Mouse (Mus musculus): ENCODE data around the gene Dpp9. TPM values are rescaled to one million over a fixed set of nuclear protein-coding genes. Genes with fewer than 3 reads are reported as not detected.

Dpp9 gene
- polyA plus RNA-seq, 1 experiment from 2014 or later = 33.8 TPM

- no peaks in the 10 kb centered on the region for H3K9me3 ChIP-seq (ENCODE audit: control insufficient read depth, low read length)
- H3K27ac ChIP-seq (ENCODE audit: low read depth, low read length) = no peak overlapping the region
- no peak for ATAC-seq (ENCODE audit: low FRiP score)
- WGBS = 98% methylated on average over 3 of the region's 3 CpGs
- peaks cover 20% of the 10 kb centered on the region for H3K36me3 ChIP-seq (ENCODE audit: control insufficient read depth, insufficient read depth, low read length)
- DNase-seq (ENCODE audit: low spot score, missing footprints) = no peak
- no peak overlapping the region for H3K9ac ChIP-seq (ENCODE audit: low read length)
- no peaks in the 10 kb centered on the region for H3K27me3 ChIP-seq (ENCODE audit: control insufficient read depth, insufficient read depth, low read length)
- H3K4me3 ChIP-seq (ENCODE audit: low read depth, low read length) = no peak overlapping the region
- no peak overlapping the region for H3K4me2 ChIP-seq
- peaks cover 6% of the 10 kb centered on the region for H3K4me1 ChIP-seq (ENCODE audit: control insufficient read depth, insufficient read depth, low read length)
Measured at GRCm38 (mm10) chr17:56175416-56175815, 43.3 kb downstream of the Dpp9 start.

- no peak for ATAC-seq (ENCODE audit: low FRiP score)
- H3K36me3 ChIP-seq (ENCODE audit: control insufficient read depth, insufficient read depth, low read length) = peaks cover 16% of the 10 kb centered on the region
Measured at GRCm38 (mm10) chr17:56173401-56174046, 45.2 kb downstream of the Dpp9 start.

GRCm38 (mm10) chr17:56171881-56172280 lies 46.8 kb downstream of the Dpp9 start:
- peaks cover 3% of the 10 kb centered on the region for H3K36me3 ChIP-seq (ENCODE audit: control insufficient read depth, insufficient read depth, low read length)
- no peak overlapping the region for H3K4me3 ChIP-seq (ENCODE audit: low read depth, low read length)
- H3K27ac ChIP-seq (ENCODE audit: low read depth, low read length) = no peak overlapping the region
- no peak overlapping the region for H3K9ac ChIP-seq (ENCODE audit: low read length)
- no peak for ATAC-seq (ENCODE audit: low FRiP score)
- no peak overlapping the region for H3K4me2 ChIP-seq
- 94% methylated on average over 17 of the region's 17 CpGs for WGBS
- no peaks in the 10 kb centered on the region for H3K27me3 ChIP-seq (ENCODE audit: control insufficient read depth, insufficient read depth, low read length)
- DNase-seq (ENCODE audit: low spot score, missing footprints) = no peak
- peaks cover 12% of the 10 kb centered on the region for H3K4me1 ChIP-seq (ENCODE audit: control insufficient read depth, insufficient read depth, low read length)
- no peaks in the 10 kb centered on the region for H3K9me3 ChIP-seq (ENCODE audit: control insufficient read depth, low read length)

More at GRCm38 (mm10) chr17:56173401-56174046, 45.2 kb downstream of the Dpp9 start:
- H3K27me3 ChIP-seq (ENCODE audit: control insufficient read depth, insufficient read depth, low read length) = no peaks in the 10 kb centered on the region
- no peak overlapping the region for H3K4me2 ChIP-seq
- H3K4me3 ChIP-seq (ENCODE audit: low read depth, low read length) = no peak overlapping the region
- H3K27ac ChIP-seq (ENCODE audit: low read depth, low read length) = no peak overlapping the region
- peaks cover 12% of the 10 kb centered on the region for H3K4me1 ChIP-seq (ENCODE audit: control insufficient read depth, insufficient read depth, low read length)
- no peaks in the 10 kb centered on the region for H3K9me3 ChIP-seq (ENCODE audit: control insufficient read depth, low read length)
- no peak overlapping the region for H3K9ac ChIP-seq (ENCODE audit: low read length)
- 61% methylated on average over 10 of the region's 10 CpGs for WGBS
- DNase-seq (ENCODE audit: low spot score, missing footprints) = no peak

- ATAC-seq (ENCODE audit: low FRiP score) (no peak), DNase-seq (ENCODE audit: low spot score, missing footprints) (no peak)
- Histone ChIP-seq H3K36me3 (ENCODE audit: control insufficient read depth, insufficient read depth, low read length) (no peaks in the 10 kb centered on the region), H3K4me1 (ENCODE audit: control insufficient read depth, insufficient read depth, low read length) (peaks cover 12% of the 10 kb centered on the region), H3K4me2 (no peak overlapping the region), H3K27ac (ENCODE audit: low read depth, low read length) (no peak overlapping the region), H3K9me3 (ENCODE audit: control insufficient read depth, low read length) (no peaks in the 10 kb centered on the region), H3K9ac (ENCODE audit: low read length) (no peak overlapping the region), H3K27me3 (ENCODE audit: control insufficient read depth, insufficient read depth, low read length) (no peaks in the 10 kb centered on the region), H3K4me3 (ENCODE audit: low read depth, low read length) (no peak overlapping the region)
- 90% methylated on average over 9 of the region's 9 CpGs for WGBS
Measured at GRCm38 (mm10) chr17:56171456-56171855, 47.2 kb downstream of the Dpp9 start.

- H3K4me3 ChIP-seq (ENCODE audit: low read depth, low read length) = no peak overlapping the region
- peaks cover 12% of the 10 kb centered on the region for H3K4me1 ChIP-seq (ENCODE audit: control insufficient read depth, insufficient read depth, low read length)
- peak overlapping the region; percentile 59; the same call in 1 of the 2 replicates for H3K27ac ChIP-seq (ENCODE audit: low read depth, low read length)
- H3K9me3 ChIP-seq (ENCODE audit: control insufficient read depth, low read length) = no peaks in the 10 kb centered on the region
- WGBS = 33% methylated on average over 10 of the region's 10 CpGs
- DNase-seq (ENCODE audit: low spot score, missing footprints) (no peak), ATAC-seq (ENCODE audit: low FRiP score) (peak; percentile 60)
- H3K9ac ChIP-seq (ENCODE audit: low read length) = peak overlapping the region; percentile 17
- no peak overlapping the region for H3K4me2 ChIP-seq
- no peaks in the 10 kb centered on the region for H3K36me3 ChIP-seq (ENCODE audit: control insufficient read depth, insufficient read depth, low read length)
- H3K27me3 ChIP-seq (ENCODE audit: control insufficient read depth, insufficient read depth, low read length) = no peaks in the 10 kb centered on the region
Measured at GRCm38 (mm10) chr17:56170636-56171035, 48.1 kb downstream of the Dpp9 start.

- H3K9me3 ChIP-seq (ENCODE audit: control insufficient read depth, low read length) = no peaks in the 10 kb centered on the region
- no peaks in the 10 kb centered on the region for H3K27me3 ChIP-seq (ENCODE audit: control insufficient read depth, insufficient read depth, low read length)
- no peaks in the 10 kb centered on the region for H3K36me3 ChIP-seq (ENCODE audit: control insufficient read depth, insufficient read depth, low read length)
- peak overlapping the region; percentile 59; the same call in 1 of the 2 replicates for H3K27ac ChIP-seq (ENCODE audit: low read depth, low read length)
- no peak overlapping the region for H3K4me2 ChIP-seq
- no peak for ATAC-seq (ENCODE audit: low FRiP score)
- no peak for DNase-seq (ENCODE audit: low spot score, missing footprints)
- H3K4me3 ChIP-seq (ENCODE audit: low read depth, low read length) = no peak overlapping the region
- WGBS = 79% methylated on average over 6 of the region's 6 CpGs
- H3K9ac ChIP-seq (ENCODE audit: low read length) = no peak overlapping the region
- peaks cover 12% of the 10 kb centered on the region for H3K4me1 ChIP-seq (ENCODE audit: control insufficient read depth, insufficient read depth, low read length)
Measured at GRCm38 (mm10) chr17:56169830-56170229, 48.9 kb downstream of the Dpp9 start.

GRCm38 (mm10) chr17:56165671-56166070 lies 53.0 kb downstream of the Dpp9 start:
- no peak overlapping the region for H3K27ac ChIP-seq (ENCODE audit: low read depth, low read length)
- no peaks in the 10 kb centered on the region for H3K9me3 ChIP-seq (ENCODE audit: control insufficient read depth, low read length)
- no peaks in the 10 kb centered on the region for H3K36me3 ChIP-seq (ENCODE audit: control insufficient read depth, insufficient read depth, low read length)
- ATAC-seq (ENCODE audit: low FRiP score) = no peak
- peaks cover 6% of the 10 kb centered on the region; the same call in 1 of the 2 replicates for H3K27me3 ChIP-seq (ENCODE audit: control insufficient read depth, insufficient read depth, low read length)
- H3K4me2 ChIP-seq = no peak overlapping the region
- no peak overlapping the region for H3K4me3 ChIP-seq (ENCODE audit: low read depth, low read length)
- peak; percentile 35 for DNase-seq (ENCODE audit: low spot score, missing footprints)
- 60% methylated on average over 11 of the region's 11 CpGs for WGBS
- H3K9ac ChIP-seq (ENCODE audit: low read length) = no peak overlapping the region
- peaks cover 19% of the 10 kb centered on the region for H3K4me1 ChIP-seq (ENCODE audit: control insufficient read depth, insufficient read depth, low read length)

- Histone ChIP-seq H3K4me3 (ENCODE audit: low read depth, low read length) (no peak overlapping the region), H3K27ac (ENCODE audit: low read depth, low read length) (no peak overlapping the region), H3K4me1 (ENCODE audit: control insufficient read depth, insufficient read depth, low read length) (peaks cover 11% of the 10 kb centered on the region), H3K9me3 (ENCODE audit: control insufficient read depth, low read length) (no peaks in the 10 kb centered on the region), H3K9ac (ENCODE audit: low read length) (no peak overlapping the region), H3K27me3 (ENCODE audit: control insufficient read depth, insufficient read depth, low read length) (peaks cover 6% of the 10 kb centered on the region; the same call in 1 of the 2 replicates), H3K4me2 (no peak overlapping the region), H3K36me3 (ENCODE audit: control insufficient read depth, insufficient read depth, low read length) (no peaks in the 10 kb centered on the region)
- WGBS = 85% methylated on average over 3 of the region's 3 CpGs
- ATAC-seq (ENCODE audit: low FRiP score) = no peak
- DNase-seq (ENCODE audit: low spot score, missing footprints) = no peak
Measured at GRCm38 (mm10) chr17:56164510-56164909, 54.2 kb downstream of the Dpp9 start.

GRCm38 (mm10) chr17:56163523-56164102 lies 55.1 kb downstream of the Dpp9 start:
- Histone ChIP-seq H3K9ac (ENCODE audit: low read length) (no peak overlapping the region), H3K4me2 (no peak overlapping the region), H3K9me3 (ENCODE audit: control insufficient read depth, low read length) (no peaks in the 10 kb centered on the region), H3K4me3 (ENCODE audit: low read depth, low read length) (no peak overlapping the region), H3K27me3 (ENCODE audit: control insufficient read depth, insufficient read depth, low read length) (peaks cover 6% of the 10 kb centered on the region; the same call in 1 of the 2 replicates), H3K36me3 (ENCODE audit: control insufficient read depth, insufficient read depth, low read length) (no peaks in the 10 kb centered on the region), H3K4me1 (ENCODE audit: control insufficient read depth, insufficient read depth, low read length) (peaks cover 11% of the 10 kb centered on the region), H3K27ac (ENCODE audit: low read depth, low read length) (no peak overlapping the region)
- DNase-seq (ENCODE audit: low spot score, missing footprints) (no peak), ATAC-seq (ENCODE audit: low FRiP score) (no peak)
- whole genome bisulfite sequencing = 84% methylated on average over 6 of the region's 6 CpGs

Measured in midbrain, embryonic 11.5 days (tissue).